Mouse (Mus musculus) neural tube, embryonic 12.5 days (tissue): ENCODE measurements around the gene Prpf31. TPM values are rescaled to one million over a fixed set of nuclear protein-coding genes. Genes with fewer than 3 reads are reported as not detected.
"Not testable (repeated sequence)": the region's sequence is repeated elsewhere in the genome, so short reads cannot be mapped to it uniquely, and the experiment has no call there.

Experiments
- ATAC-seq: fragments of 200-750 bp; cut with Nextera tagmentation; 2 replicates; pipeline ENCODE4 v1.8.0; 2017; ENCODE audit warnings: low read depth, mild to moderate bottlenecking, moderate TSS enrichment, moderate library complexity; ENCODE audit not compliant: low FRiP score
- H3K27ac ChIP-seq: fragments of 300-500 bp; sonication (generic); 2 replicates; pipeline ENCODE4 v1.5.1; 2016
- H3K27me3 ChIP-seq: fragments of 300-500 bp; sonication (generic); replicated peaks from 2 replicates; pipeline ENCODE4 v1.6.1; 2016; ENCODE audit warnings: mild to moderate bottlenecking
- H3K36me3 ChIP-seq: fragments of 300-500 bp; sonication (generic); 2 replicates; pipeline ENCODE4 v1.6.1; 2016; ENCODE audit warnings: mild to moderate bottlenecking
- H3K4me1 ChIP-seq: fragments of 300-500 bp; sonication (generic); 2 replicates; pipeline ENCODE4 v1.6.1; 2016
- H3K4me2 ChIP-seq: fragments of 300-500 bp; sonication (generic); replicated peaks from 2 replicates; pipeline ENCODE4 v1.6.1; 2016; ENCODE audit warnings: mild to moderate bottlenecking
- H3K4me3 ChIP-seq: fragments of 300-500 bp; sonication (generic); 2 replicates; pipeline ENCODE4 v1.5.1; 2016
- H3K9ac ChIP-seq: fragments of 300-500 bp; sonication (generic); 2 replicates; pipeline ENCODE4 v1.6.1; 2016; ENCODE audit warnings: mild to moderate bottlenecking
- H3K9me3 ChIP-seq: fragments of 300-500 bp; sonication (generic); 2 replicates; pipeline ENCODE4 v1.6.1; 2016; ENCODE audit warnings: mild to moderate bottlenecking
- WGBS: fragments of 180-500 bp; shearing (Covaris S2); methylation state at CpG from one replicate; pipeline ENCODE4 v1.1.7; 2016; 5-methylcytosine and 5-hydroxymethylcytosine counted together
- polyA plus RNA-seq: library from polyadenylated mRNA; unstranded; fragments of >200 nt; fragmentation: Nextera tagmentation; extraction: Ambion mirVana; gene quantifications from 2 replicates; pipeline ENCODE4 v1.2.1, GENCODE M21; 2016

The Prpf31 gene
- polyA plus RNA-seq: 126 TPM in 2 replicates

DNA sequence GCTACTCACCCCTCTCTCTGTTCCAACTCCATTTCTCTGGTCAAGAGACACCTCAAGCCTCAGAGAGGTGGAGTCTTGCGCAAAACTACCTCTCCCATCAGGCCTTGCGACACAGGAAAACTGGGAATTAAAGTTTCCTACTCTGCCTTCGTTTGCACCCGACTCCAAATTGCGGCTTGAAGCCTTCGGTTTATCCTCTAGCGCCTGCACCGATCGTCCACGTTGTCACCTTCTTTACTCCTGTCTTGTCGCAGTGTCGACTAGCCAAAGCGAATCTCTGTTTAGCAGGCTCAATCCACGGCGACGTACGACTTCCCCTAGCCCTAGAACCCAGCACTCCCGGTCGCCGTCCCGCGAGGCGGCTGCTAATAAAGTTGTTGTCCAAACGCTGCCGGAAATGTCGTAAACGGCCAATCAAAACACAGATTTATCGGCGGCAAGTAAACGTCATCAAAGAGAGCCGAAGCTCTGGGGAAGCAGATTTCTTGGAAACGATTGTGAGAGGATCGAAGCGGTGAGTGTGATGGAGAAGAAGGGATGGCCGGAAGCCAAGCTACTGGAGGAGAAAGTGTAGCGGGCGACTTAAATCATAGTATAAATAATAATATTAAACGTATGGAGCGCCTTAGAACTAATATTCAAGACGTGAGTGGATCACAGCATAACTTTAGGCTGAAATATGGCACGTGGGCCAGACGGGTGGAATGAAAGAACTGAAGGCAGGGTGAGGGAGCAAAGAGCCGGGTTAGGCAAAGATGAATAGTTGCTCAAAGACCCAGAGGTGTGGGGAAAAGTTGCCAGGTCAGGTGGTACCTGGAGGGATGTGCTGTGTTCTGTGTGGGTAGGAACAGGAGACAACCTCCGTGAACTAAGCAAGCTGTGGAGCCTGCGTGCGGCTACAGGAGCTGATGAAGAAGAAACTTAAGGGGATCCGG lies at the start of gene Prpf31, which contains the start of gene Tfpt:
TSS of gene Prpf31 (plus strand) at position 443 of the 935 bp plus-strand sequence.
TSS of gene Tfpt (minus strand) at position 387 of the 935 bp plus-strand sequence.
- peak within 1 kb of the TSS; percentile 65 for H3K4me3 ChIP-seq
- peak within 1 kb of the TSS; percentile 97 for H3K4me2 ChIP-seq
- H3K9me3 ChIP-seq: no peaks in the 10 kb centered on the region
- H3K27ac ChIP-seq: peak within 1 kb of the TSS; percentile 6; the same call in 1 of the 2 replicates
- WGBS: 1% methylated on average over 47 of the region's 47 CpGs
- H3K27me3 ChIP-seq: no peaks in the 10 kb centered on the region
- H3K9ac ChIP-seq: peak within 1 kb of the TSS; percentile 69
- H3K36me3 ChIP-seq: peaks cover 42% of the 10 kb centered on the region
- peaks cover 25% of the 10 kb centered on the region for H3K4me1 ChIP-seq
- peak; percentile 89 for ATAC-seq

DNA sequence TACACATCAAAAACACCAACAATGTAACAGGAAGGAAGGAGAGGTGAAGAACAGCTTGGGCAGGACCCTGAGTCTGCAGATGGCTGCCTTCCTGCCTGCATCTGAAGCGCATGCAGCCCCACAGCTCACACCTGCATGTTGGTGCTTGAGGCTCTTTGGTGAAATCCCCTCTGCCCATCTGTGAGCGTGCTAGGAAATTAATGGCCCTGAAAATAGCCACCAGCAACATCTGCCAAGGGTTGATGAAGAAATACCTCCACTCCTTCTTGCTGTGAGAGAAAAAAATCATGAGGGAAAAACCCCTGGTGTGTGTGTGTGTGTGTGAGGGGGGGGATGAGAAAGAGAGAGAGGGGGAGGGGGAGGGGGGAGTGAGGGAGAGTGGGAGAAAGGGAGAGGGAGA lies 49.8 kb upstream of the Prpf31 start:
- no peaks in the 10 kb centered on the region for H3K27me3 ChIP-seq
- H3K9ac ChIP-seq: no peak overlapping the region
- H3K4me3 ChIP-seq: no peak overlapping the region
- 66% methylated on average over 2 of the region's 2 CpGs for WGBS
- H3K27ac ChIP-seq: no peak overlapping the region
- ATAC-seq: no peak
- H3K4me1 ChIP-seq: no peaks in the 10 kb centered on the region
- no peaks in the 10 kb centered on the region for H3K36me3 ChIP-seq
- H3K4me2 ChIP-seq: no peak overlapping the region
- no peaks in the 10 kb centered on the region for H3K9me3 ChIP-seq

DNA sequence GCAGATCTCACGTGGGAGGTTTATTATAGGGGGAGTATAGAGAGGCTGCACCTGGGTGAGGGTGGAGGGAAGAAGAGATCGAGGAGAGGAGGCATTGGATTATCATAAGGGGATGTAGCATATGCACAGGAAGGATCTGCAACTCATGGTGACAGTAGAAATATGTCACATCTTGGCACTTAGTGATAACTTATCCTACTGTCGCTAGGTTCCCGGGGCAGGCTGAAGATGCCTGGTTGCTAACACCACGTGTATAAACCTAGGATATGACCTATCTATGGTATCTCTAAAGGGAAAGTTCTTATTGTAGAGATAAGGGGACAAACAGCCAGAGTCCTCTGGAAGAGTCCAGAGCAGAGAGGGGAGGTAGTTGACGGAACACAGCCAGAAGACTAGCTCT lies 44.0 kb upstream of the Prpf31 start:
- no peaks in the 10 kb centered on the region for H3K4me1 ChIP-seq
- H3K27me3 ChIP-seq: no peaks in the 10 kb centered on the region
- H3K4me2 ChIP-seq: no peak overlapping the region
- H3K9me3 ChIP-seq: no peaks in the 10 kb centered on the region
- no peak overlapping the region for H3K4me3 ChIP-seq
- 20% methylated on average over 6 of the region's 6 CpGs for WGBS
- H3K36me3 ChIP-seq: no peaks in the 10 kb centered on the region
- H3K9ac ChIP-seq: no peak overlapping the region
- no peak overlapping the region for H3K27ac ChIP-seq
- no peak for ATAC-seq

DNA sequence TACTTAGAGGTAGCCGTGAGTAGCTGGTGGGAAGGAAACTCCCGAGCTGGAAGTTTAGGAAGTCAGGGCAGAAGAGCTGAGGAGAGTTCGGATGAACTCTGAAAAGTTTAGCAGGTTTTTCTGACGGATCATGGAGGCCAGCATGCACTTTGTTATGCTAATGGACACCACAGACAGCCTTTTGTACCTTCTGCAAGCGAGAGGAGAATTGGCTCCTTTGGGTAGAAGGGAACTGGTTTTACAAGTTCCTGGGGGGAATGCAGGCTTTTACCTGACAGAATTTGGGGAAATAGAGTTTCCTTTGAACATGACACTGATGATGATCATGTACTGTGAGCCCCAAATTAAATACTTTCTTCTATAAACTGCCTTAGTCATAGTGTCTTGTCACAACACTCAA lies 43.5 kb upstream of the Prpf31 start:
- H3K36me3 ChIP-seq: no peaks in the 10 kb centered on the region
- no peaks in the 10 kb centered on the region for H3K27me3 ChIP-seq
- no peak overlapping the region for H3K4me2 ChIP-seq
- no peaks in the 10 kb centered on the region for H3K4me1 ChIP-seq
- no peak for ATAC-seq
- no peak overlapping the region for H3K27ac ChIP-seq
- no peaks in the 10 kb centered on the region for H3K9me3 ChIP-seq
- 4% methylated on average over 5 of the region's 5 CpGs for WGBS
- H3K9ac ChIP-seq: no peak overlapping the region
- no peak overlapping the region for H3K4me3 ChIP-seq

DNA sequence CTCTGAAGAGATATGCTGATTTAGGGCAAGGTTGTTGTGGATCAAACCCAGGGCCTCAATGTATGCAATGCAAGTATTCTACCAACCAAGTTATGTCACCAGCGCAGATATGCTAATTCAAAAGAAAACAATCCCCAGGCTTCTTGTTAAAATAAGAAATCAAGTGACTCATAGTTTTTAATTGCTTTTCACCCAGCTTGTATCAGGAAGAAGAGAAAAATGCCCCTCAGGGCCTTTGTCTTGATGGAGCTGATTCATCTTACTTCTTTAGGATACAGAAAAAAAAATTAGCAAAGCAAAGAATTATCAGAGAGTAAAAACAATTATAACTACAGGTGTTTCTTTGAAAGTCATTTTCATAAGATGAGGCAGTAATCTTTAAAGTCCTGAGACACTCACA lies 42.5 kb upstream of the Prpf31 start:
- ATAC-seq: no peak
- Histone ChIP-seq H3K4me1 (no peaks in the 10 kb centered on the region), H3K27ac (no peak overlapping the region), H3K9me3 (no peaks in the 10 kb centered on the region), H3K9ac (no peak overlapping the region), H3K27me3 (no peaks in the 10 kb centered on the region), H3K4me3 (no peak overlapping the region), H3K36me3 (no peaks in the 10 kb centered on the region), H3K4me2 (no peak overlapping the region)
- 75% methylated on average over 1 of the region's 1 CpGs for WGBS

DNA sequence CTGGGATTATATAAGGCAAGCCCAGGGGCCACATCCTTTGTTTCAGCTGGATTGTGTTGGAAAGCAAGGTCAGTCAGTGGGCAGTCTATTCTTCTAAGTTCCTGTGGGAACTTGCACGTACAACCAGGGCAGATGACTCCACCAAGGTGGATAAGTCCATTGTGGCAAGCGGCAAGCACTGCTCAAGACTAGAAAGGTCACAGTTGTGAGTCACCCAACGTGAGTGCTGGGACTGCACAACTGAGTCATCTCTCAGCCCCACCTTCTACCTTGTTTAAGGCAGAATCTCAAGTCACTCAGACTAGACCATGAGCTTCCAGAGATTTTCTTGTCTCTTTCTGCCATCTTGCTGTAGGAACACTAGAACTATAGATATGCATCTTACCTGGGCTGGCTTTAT lies 39.2 kb upstream of the Prpf31 start:
- Histone ChIP-seq H3K4me2 (no peak overlapping the region), H3K27ac (no peak overlapping the region), H3K4me1 (no peaks in the 10 kb centered on the region), H3K27me3 (no peaks in the 10 kb centered on the region), H3K9ac (no peak overlapping the region), H3K4me3 (no peak overlapping the region), H3K36me3 (no peaks in the 10 kb centered on the region), H3K9me3 (no peaks in the 10 kb centered on the region)
- no peak for ATAC-seq
- WGBS: 82% methylated on average over 3 of the region's 3 CpGs

DNA sequence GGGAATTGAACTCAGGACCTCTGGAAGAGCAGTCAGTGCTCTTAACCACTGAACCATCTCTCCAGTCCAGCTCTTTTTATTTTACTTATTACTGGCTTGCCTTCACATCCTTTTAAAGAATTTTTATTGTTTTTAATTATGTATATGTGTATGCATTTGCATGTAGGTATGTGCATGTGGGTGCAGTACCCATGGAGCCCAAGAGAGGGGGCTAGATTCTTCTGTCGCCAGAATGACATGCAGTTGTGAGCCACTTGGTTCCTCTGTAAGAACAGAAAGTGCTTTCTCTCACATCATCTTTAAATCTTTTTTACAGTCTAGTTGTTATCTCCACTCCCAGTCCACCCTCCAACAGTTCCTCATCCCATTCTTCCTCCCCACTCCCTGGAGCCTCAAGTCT lies 38.3 kb upstream of the Prpf31 start:
- no peaks in the 10 kb centered on the region for H3K9me3 ChIP-seq
- H3K27ac ChIP-seq: no peak overlapping the region
- H3K27me3 ChIP-seq: no peaks in the 10 kb centered on the region
- ATAC-seq: no peak
- no peaks in the 10 kb centered on the region for H3K36me3 ChIP-seq
- no peak overlapping the region for H3K4me3 ChIP-seq
- no peak overlapping the region for H3K4me2 ChIP-seq
- 91% methylated on average over 1 of the region's 1 CpGs for WGBS
- no peak overlapping the region for H3K9ac ChIP-seq
- no peaks in the 10 kb centered on the region for H3K4me1 ChIP-seq

DNA sequence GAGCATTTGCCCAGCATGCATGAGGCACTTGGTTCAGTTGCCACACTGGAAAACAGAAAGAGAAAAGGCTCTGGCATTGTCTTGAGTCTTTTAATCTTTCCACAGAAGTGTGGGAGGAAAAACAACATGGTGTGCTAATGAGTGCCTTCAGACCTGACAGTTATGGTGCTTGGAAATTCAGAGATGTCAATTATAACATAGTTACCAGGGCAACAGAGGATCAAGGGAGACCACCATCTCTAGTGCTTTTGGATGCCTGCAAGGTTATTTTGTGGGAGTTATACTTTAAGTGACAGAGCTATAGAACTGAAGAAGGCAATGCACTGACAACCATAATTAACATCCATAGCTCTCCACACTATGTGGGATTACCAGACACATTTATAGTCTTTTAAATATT lies 35.9 kb upstream of the Prpf31 start:
- H3K27me3 ChIP-seq: no peaks in the 10 kb centered on the region
- no peak for ATAC-seq
- no peak overlapping the region for H3K4me2 ChIP-seq
- H3K9ac ChIP-seq: no peak overlapping the region
- no peaks in the 10 kb centered on the region for H3K9me3 ChIP-seq
- no peaks in the 10 kb centered on the region for H3K4me1 ChIP-seq
- no peaks in the 10 kb centered on the region for H3K36me3 ChIP-seq
- H3K4me3 ChIP-seq: no peak overlapping the region
- no peak overlapping the region for H3K27ac ChIP-seq

DNA sequence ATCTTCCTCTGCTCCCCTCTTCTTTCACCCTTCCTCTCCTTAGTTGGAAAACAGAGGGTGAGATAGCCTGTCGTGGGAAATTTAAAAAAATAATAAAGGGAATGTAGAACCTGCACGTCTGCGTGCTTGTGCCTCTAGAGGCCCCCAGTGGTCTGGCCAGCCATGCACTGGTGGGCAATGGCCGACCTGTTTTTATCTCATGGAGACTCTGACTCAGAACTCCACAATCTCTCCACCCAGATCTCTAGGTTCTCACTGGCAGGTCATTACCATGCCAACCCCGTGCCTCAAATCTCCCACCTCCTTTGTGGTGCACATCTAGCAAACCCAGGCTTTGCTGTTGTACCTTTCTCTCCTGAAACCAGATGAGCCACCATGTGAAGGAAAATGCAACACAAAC lies 35.1 kb upstream of the Prpf31 start:
- no peaks in the 10 kb centered on the region for H3K9me3 ChIP-seq
- no peak for ATAC-seq
- no peaks in the 10 kb centered on the region for H3K36me3 ChIP-seq
- H3K9ac ChIP-seq: no peak overlapping the region
- WGBS: 30% methylated on average over 5 of the region's 5 CpGs
- H3K4me2 ChIP-seq: no peak overlapping the region
- H3K27ac ChIP-seq: no peak overlapping the region
- H3K4me1 ChIP-seq: no peaks in the 10 kb centered on the region
- no peak overlapping the region for H3K4me3 ChIP-seq
- H3K27me3 ChIP-seq: no peaks in the 10 kb centered on the region

DNA sequence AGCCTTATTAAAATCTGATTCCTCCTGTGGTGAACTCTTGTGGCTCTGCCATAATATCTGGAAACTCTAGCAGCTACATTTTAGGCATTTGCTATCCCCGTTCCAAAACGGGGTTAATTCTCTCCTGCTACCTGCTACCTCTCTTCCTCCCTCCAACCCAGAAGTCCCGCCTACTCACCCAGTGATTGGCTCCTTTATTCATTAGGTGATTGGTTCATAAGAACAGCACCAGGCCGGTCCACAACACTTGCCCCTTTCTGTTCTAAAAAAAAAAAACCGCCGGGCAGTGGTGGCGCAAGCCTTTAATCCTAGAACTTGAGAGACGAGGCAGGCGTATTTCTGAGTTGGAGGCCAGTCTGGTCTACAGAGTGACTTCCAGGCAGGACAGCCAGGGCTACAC lies 34.6 kb upstream of the Prpf31 start:
- Histone ChIP-seq H3K36me3 (no peaks in the 10 kb centered on the region), H3K4me3 (no peak overlapping the region), H3K4me1 (no peaks in the 10 kb centered on the region), H3K4me2 (0 out of 2 replicates have a peak overlapping the region, but pooled peaks have one; percentile 20), H3K9me3 (no peaks in the 10 kb centered on the region), H3K27ac (no peak overlapping the region), H3K9ac (no peak overlapping the region), H3K27me3 (no peaks in the 10 kb centered on the region)
- ATAC-seq: no peak
- WGBS: 16% methylated on average over 9 of the region's 9 CpGs

DNA sequence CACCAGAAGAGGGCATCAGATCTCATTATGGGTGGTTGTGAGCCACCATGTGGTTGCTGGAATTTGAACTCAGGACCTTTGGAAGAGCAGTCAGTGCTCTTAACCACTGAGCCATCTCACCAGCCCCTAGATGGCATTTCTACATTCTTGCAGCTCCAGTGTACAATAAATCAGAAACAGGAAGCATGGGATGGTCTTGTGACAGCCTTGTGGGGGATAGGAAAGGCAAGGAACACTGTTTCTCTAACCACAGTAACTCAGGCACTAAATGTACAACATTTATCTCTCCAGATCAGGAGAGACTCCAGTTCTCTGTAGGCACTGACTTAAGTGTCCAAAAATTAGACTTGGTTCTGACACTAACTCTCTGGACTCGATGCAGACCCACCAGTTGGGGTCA lies 32.0 kb upstream of the Prpf31 start:
- 72% methylated on average over 1 of the region's 1 CpGs for WGBS
- not testable (repeated sequence) for H3K27me3 ChIP-seq, H3K4me1 ChIP-seq, H3K36me3 ChIP-seq, H3K4me2 ChIP-seq, H3K27ac ChIP-seq, H3K9ac ChIP-seq, ATAC-seq, H3K4me3 ChIP-seq, H3K9me3 ChIP-seq

DNA sequence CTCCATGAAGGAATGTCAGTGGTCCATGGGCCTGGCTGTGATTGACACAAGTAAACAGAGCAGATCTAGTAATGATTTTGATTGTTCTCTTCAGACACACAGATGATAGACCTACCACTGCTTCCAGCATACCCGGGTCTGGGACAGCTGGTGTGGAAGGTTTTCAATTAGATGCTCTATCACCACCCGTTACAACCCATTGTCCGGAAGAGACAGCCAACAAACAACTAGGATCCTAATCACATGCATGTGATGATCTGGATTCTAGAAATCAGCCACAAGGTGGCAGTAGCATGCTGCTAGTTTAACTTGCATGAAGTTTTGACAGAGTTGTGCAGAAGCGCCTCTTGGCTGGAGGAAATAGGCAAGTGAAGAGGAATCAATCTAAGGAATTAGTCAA lies 28.7 kb upstream of the Prpf31 start:
- H3K9ac ChIP-seq: no peak overlapping the region
- no peaks in the 10 kb centered on the region for H3K4me1 ChIP-seq
- no peaks in the 10 kb centered on the region for H3K9me3 ChIP-seq
- H3K4me2 ChIP-seq: no peak overlapping the region
- 16% methylated on average over 4 of the region's 4 CpGs for WGBS
- H3K27ac ChIP-seq: no peak overlapping the region
- H3K27me3 ChIP-seq: no peaks in the 10 kb centered on the region
- ATAC-seq: peak; percentile 63; the same call in 1 of the 2 replicates
- no peak overlapping the region for H3K4me3 ChIP-seq
- H3K36me3 ChIP-seq: no peaks in the 10 kb centered on the region

DNA sequence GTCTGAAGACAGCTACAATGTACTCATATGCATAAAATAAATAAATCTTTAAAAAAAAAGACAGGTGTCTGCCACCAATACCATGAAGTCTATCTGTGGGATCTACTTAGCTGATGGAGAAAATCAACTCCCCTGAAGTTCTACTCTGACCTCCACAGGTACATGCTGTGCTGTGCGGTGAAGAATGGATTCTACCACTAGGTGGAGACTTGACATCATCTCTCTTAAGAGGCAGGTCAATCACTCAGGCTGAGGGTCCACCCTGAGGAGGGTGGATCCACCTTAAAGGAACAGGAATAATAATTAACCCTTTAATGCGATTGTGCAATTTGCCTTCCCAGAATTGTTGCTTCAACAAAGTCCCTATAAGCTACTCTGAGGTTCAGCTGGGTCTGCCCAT lies 23.0 kb upstream of the Prpf31 start:
- H3K9ac ChIP-seq: no peak overlapping the region
- ATAC-seq: no peak

More for the DNA sequence above, 23.0 kb upstream of the Prpf31 start:
- no peak overlapping the region for H3K27ac ChIP-seq
- no peaks in the 10 kb centered on the region for H3K9me3 ChIP-seq
- no peaks in the 10 kb centered on the region for H3K4me1 ChIP-seq
- no peaks in the 10 kb centered on the region for H3K36me3 ChIP-seq
- 21% methylated on average over 2 of the region's 2 CpGs for WGBS
- H3K4me2 ChIP-seq: no peak overlapping the region
- no peaks in the 10 kb centered on the region for H3K27me3 ChIP-seq
- no peak overlapping the region for H3K4me3 ChIP-seq
